Mouse (Mus musculus) myocyte (in vitro differentiated cells): ENCODE results near the gene Acox3. TPM values are rescaled to one million over a fixed set of nuclear protein-coding genes. Genes with fewer than 3 reads are reported as not detected.

Experiments
- H3K27me3 ChIP-seq: one replicate; pipeline ENCODE4 v1.6.1; 2011; ENCODE audit not compliant: control insufficient read depth, insufficient read depth, insufficient read length
- H3K36me3 ChIP-seq: one replicate; pipeline ENCODE4 v1.6.1; 2011; ENCODE audit not compliant: control insufficient read depth, insufficient read depth
- H3K4me2 ChIP-seq: one replicate; pipeline ENCODE4 v1.6.1; 2011; ENCODE audit warnings: low read depth, control low read depth
- H3K4me3 ChIP-seq: one replicate; pipeline ENCODE4 v1.5.1; 2011; ENCODE audit warnings: mild to moderate bottlenecking, control low read depth, moderate library complexity
- H3K79me2 ChIP-seq: one replicate; pipeline ENCODE4 v1.6.1; 2011; ENCODE audit not compliant: control insufficient read depth, insufficient read depth
- H3ac ChIP-seq: one replicate; pipeline ENCODE4 v1.6.1; 2011; ENCODE audit not compliant: control insufficient read depth, insufficient read length
- CEBPB ChIP-seq: IDR thresholded peaks from 2 replicates; pipeline ENCODE4 v1.6.1; 2011; ENCODE audit warnings: mild to moderate bottlenecking, moderate library complexity; ENCODE audit not compliant: poor library complexity, insufficient read depth, severe bottlenecking
- E2F4 ChIP-seq: IDR thresholded peaks from one replicate; pipeline ENCODE4 v1.6.1; 2011; ENCODE audit warnings: mild to moderate bottlenecking, control low read depth, moderate library complexity; ENCODE audit not compliant: insufficient read depth
- MAX ChIP-seq: IDR thresholded peaks from one replicate; pipeline ENCODE4 v1.6.1; 2011; ENCODE audit warnings: low read depth, mild to moderate bottlenecking, control low read depth
- MYOD1 ChIP-seq, 3 experiments: IDR thresholded peaks; one replicate each; pipeline ENCODE4 v1.6.1; 2011; ENCODE audit warnings: control low read depth in 2 of 3, low read depth in 2 of 3, mild to moderate bottlenecking in 2 of 3, moderate library complexity in 1 of 3; ENCODE audit not compliant: insufficient read length in 2 of 3, control insufficient read depth in 1 of 3
- MYOG ChIP-seq, 3 experiments: IDR thresholded peaks; one replicate each; pipeline ENCODE4 v1.6.1; 2011; ENCODE audit warnings: control low read depth in 2 of 3, low read depth in 2 of 3, mild to moderate bottlenecking in 2 of 3; ENCODE audit not compliant: insufficient read length in 2 of 3, control insufficient read depth in 1 of 3, insufficient read depth in 1 of 3
- POLR2A ChIP-seq: IDR thresholded peaks from one replicate; pipeline ENCODE4 v1.6.1; 2011; ENCODE audit warnings: low read depth, mild to moderate bottlenecking, control low read depth, moderate library complexity; ENCODE audit not compliant: insufficient read length
- POLR2AphosphoS2 ChIP-seq: IDR thresholded peaks from one replicate; pipeline ENCODE4 v1.6.1; 2011; ENCODE audit warnings: low read depth, control low read depth; ENCODE audit not compliant: insufficient read length
- REST ChIP-seq: IDR thresholded peaks from one replicate; pipeline ENCODE4 v1.6.1; 2011; ENCODE audit warnings: mild to moderate bottlenecking, control low read depth, moderate library complexity; ENCODE audit not compliant: insufficient read depth, insufficient read length
- SRF ChIP-seq: IDR thresholded peaks from one replicate; pipeline ENCODE4 v1.6.1; 2011; ENCODE audit warnings: low read depth; ENCODE audit not compliant: control insufficient read depth, insufficient read length
- TCF12 ChIP-seq: IDR thresholded peaks from one replicate; pipeline ENCODE4 v1.6.1; 2011; ENCODE audit warnings: mild to moderate bottlenecking, control low read depth; ENCODE audit not compliant: poor library complexity, insufficient read depth, severe bottlenecking
- TCF3 ChIP-seq: IDR thresholded peaks from one replicate; pipeline ENCODE4 v1.6.1; 2011; ENCODE audit warnings: low read depth, control low read depth; ENCODE audit not compliant: insufficient read length
- USF1 ChIP-seq: IDR thresholded peaks from one replicate; pipeline ENCODE4 v1.6.1; 2011; ENCODE audit warnings: low read depth, mild to moderate bottlenecking, control low read depth, moderate library complexity
- polyA plus RNA-seq: library from polyadenylated mRNA; unstranded; fragments of >200 nt; fragmentation: generic; extraction: Trizol; gene quantifications from one replicate; pipeline ENCODE4 v1.2.1, GENCODE M21; 2012; ENCODE audit warnings: missing spikeins

The Acox3 gene
- polyA plus RNA-seq, 1 experiment = 20.8 TPM

- Histone ChIP-seq H3ac (no peak overlapping the region), H3K4me3 (no peak overlapping the region), H3K4me2 (no peak overlapping the region), H3K36me3 (no peaks in the 10 kb centered on the region), H3K27me3 (no peaks in the 10 kb centered on the region), H3K79me2 (no peaks in the 10 kb centered on the region)
- TF ChIP-seq MYOD1 (IDR thresholded peaks at IDR 0.05; ENCODE audit: control insufficient read depth in 1 of 3, insufficient read length in 2 of 3, low read depth in 2 of 3) (no peak), CEBPB (no peak), REST (no peak), E2F4 (no peak), MYOG (IDR thresholded peaks at IDR 0.05; ENCODE audit: control insufficient read depth in 1 of 3, insufficient read depth in 1 of 3, insufficient read length in 2 of 3, low read depth in 2 of 3) (no peak), POLR2A (no peak), USF1 (no peak), TCF12 (no peak), POLR2AphosphoS2 (no peak), SRF (no peak), MAX (no peak), TCF3 (no peak)
Measured at GRCm38 (mm10) chr5:35630706-35631105, 47.9 kb downstream of the Acox3 start.

GRCm38 (mm10) chr5:35631224-35631623 lies 48.4 kb downstream of the Acox3 start:
- Histone ChIP-seq H3K79me2 (no peaks in the 10 kb centered on the region), H3K4me2 (no peak overlapping the region), H3K36me3 (no peaks in the 10 kb centered on the region), H3ac (no peak overlapping the region), H3K4me3 (no peak overlapping the region), H3K27me3 (no peaks in the 10 kb centered on the region)
- TF ChIP-seq USF1 (no peak), REST (no peak), MAX (no peak), MYOG (IDR thresholded peaks at IDR 0.05; ENCODE audit: control insufficient read depth in 1 of 3, insufficient read depth in 1 of 3, insufficient read length in 2 of 3, low read depth in 2 of 3) (no peak), MYOD1 (IDR thresholded peaks at IDR 0.05; ENCODE audit: control insufficient read depth in 1 of 3, insufficient read length in 2 of 3, low read depth in 2 of 3) (no peak), CEBPB (no peak)

GRCm38 (mm10) chr5:35631755-35632154 lies 48.9 kb downstream of the Acox3 start:
- no peak overlapping the region for H3ac ChIP-seq
- no peak overlapping the region for H3K4me3 ChIP-seq
- no peaks in the 10 kb centered on the region for H3K36me3 ChIP-seq
- H3K4me2 ChIP-seq = no peak overlapping the region
- no peaks in the 10 kb centered on the region for H3K27me3 ChIP-seq
- TF ChIP-seq MAX = no peak
- no peak for TF ChIP-seq CEBPB
- H3K79me2 ChIP-seq = no peaks in the 10 kb centered on the region

- Histone ChIP-seq H3K79me2 (no peaks in the 10 kb centered on the region), H3ac (no peak overlapping the region), H3K36me3 (no peaks in the 10 kb centered on the region), H3K4me3 (no peak overlapping the region), H3K27me3 (no peaks in the 10 kb centered on the region), H3K4me2 (no peak overlapping the region)
- TF ChIP-seq CEBPB (no peak), USF1 (no peak), MYOD1 (IDR thresholded peaks at IDR 0.05; ENCODE audit: control insufficient read depth in 1 of 3, insufficient read length in 2 of 3, low read depth in 2 of 3) (no peak), SRF (no peak), MAX (no peak), TCF12 (no peak), POLR2AphosphoS2 (no peak), REST (no peak)
Measured at GRCm38 (mm10) chr5:35632841-35633240, 50.0 kb downstream of the Acox3 start.

GRCm38 (mm10) chr5:35636016-35636415 lies 53.2 kb downstream of the Acox3 start:
- H3K36me3 ChIP-seq = no peaks in the 10 kb centered on the region
- H3ac ChIP-seq = no peak overlapping the region
- no peak overlapping the region for H3K4me2 ChIP-seq
- H3K79me2 ChIP-seq = no peaks in the 10 kb centered on the region
- TF ChIP-seq REST (no peak), MYOD1 (IDR thresholded peaks at IDR 0.05; ENCODE audit: control insufficient read depth in 1 of 3, insufficient read length in 2 of 3, low read depth in 2 of 3) (no peak), USF1 (no peak), TCF12 (no peak), MYOG (IDR thresholded peaks at IDR 0.05; ENCODE audit: control insufficient read depth in 1 of 3, insufficient read depth in 1 of 3, insufficient read length in 2 of 3, low read depth in 2 of 3) (no peak), POLR2A (no peak), CEBPB (no peak), TCF3 (no peak), E2F4 (no peak), SRF (no peak), POLR2AphosphoS2 (no peak), MAX (no peak)
- H3K4me3 ChIP-seq = no peak overlapping the region
- no peaks in the 10 kb centered on the region for H3K27me3 ChIP-seq
